Mouse (Mus musculus) fat pad, adult 2 months (tissue): Measurements from ENCODE around the gene Cyp26a1.

Source experiments
- DNase-seq: peaks from one replicate; pipeline ENCODE4 v3.0.0-alpha.2; 2011; ENCODE audit warnings: low read depth, low spot score; ENCODE audit errors: extremely low read depth

Cyp26a1 gene

DNA sequence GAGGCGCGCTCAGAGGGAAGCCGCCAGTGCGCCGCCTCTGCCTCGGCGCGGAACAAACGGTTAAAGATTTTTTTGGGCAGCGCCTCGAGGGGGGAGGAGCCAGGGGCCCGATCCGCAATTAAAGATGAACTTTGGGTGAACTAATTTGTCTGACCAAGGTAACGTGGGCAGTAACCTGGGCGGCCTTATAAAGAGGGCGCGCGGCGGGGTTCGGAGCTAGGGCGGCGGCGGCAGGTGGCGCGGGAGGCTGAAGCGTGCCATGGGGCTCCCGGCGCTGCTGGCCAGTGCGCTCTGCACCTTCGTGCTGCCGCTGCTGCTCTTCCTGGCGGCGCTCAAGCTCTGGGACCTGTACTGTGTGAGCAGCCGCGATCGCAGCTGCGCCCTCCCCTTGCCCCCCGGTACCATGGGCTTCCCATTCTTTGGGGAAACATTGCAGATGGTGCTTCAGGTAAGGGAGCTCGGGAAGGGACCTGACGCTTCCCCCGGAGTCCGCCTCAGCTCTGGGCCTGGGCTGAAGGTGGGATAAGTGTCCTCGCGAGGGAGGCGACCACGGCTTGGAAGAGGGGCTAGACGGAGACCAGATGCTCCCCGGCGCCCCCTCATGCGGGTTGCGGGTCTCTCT lies at the start of gene Cyp26a1:
Gene Cyp26a1 (plus strand): TSS at position 148 of the 622 bp plus-strand sequence.
- no peak for DNase-seq

GRCm38 (mm10) chr19:37647994-37648393 lies 49.6 kb upstream of the Cyp26a1 start:
- no peak for DNase-seq

- no peak for DNase-seq
Observed at GRCm38 (mm10) chr19:37650526-37650925, 47.1 kb upstream of the Cyp26a1 start.

DNA sequence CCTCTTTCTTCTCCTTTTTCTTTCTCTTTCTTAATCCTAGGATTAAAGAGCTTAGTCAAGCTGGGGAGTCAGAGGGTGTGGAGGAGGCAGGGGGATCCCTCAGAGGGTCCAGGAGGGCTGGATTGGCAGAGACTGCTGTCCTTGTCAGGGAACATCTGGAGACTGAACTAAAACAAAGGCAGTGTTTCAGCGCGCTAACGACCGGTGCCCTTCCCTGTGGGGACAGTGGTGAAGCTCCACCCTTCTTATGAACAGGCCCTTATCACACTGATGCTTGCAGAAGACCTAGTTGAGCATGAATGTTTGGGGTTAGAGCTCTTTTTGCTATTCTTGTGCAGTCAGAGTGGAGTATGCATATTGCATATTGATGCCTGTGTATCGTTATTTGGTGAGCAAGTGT lies 43.6 kb upstream of the Cyp26a1 start:
- DNase-seq, result no peak

GRCm38 (mm10) chr19:37656441-37656840 lies 41.2 kb upstream of the Cyp26a1 start:
- DNase-seq, result no peak

- DNase-seq, result no peak
Observed at GRCm38 (mm10) chr19:37665256-37665655, 32.3 kb upstream of the Cyp26a1 start.

- no peak for DNase-seq
Observed at GRCm38 (mm10) chr19:37667855-37668594, 29.6 kb upstream of the Cyp26a1 start.

DNA sequence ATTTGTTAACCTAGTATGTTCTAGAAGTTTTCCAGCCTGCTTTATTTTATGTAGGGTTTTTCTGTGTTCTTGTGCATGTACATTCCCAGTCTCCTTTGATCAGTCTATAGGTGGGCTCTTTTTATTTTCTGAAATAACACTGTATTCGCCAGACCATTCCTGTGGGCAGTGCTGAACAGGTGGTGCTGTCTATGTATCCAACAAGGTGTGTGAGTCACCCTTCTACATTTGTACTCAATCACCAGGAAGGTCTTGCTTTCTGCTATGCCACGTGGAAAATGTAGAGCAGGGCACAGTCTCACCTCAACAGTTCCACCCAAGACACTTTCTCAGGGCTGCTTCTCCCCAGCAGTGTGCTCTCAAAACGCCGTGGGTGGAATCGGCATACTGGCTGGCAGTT lies 28.9 kb upstream of the Cyp26a1 start:
- DNase-seq, result no peak

GRCm38 (mm10) chr19:37669486-37669885 lies 28.1 kb upstream of the Cyp26a1 start:
- no peak for DNase-seq

DNA sequence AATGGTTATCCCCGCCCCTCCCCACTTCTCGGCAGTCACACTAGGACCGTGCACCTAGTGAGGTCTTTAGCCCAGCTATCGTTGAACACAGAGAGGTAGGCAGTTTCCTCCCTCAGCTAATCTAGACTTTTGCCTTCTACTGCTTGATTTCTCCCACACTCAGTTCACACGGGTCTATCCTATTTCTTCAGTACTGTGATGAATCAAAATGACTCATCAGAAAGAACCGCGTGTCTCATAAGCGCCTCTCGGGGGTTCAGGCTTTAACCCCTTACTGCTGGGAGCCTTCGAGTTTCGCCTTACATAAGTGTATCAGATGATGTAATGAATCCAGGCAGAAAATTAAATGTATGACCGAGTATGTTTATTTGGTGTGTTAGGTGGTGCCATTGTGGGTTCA lies 24.2 kb upstream of the Cyp26a1 start:
- DNase-seq, result no peak

DNA sequence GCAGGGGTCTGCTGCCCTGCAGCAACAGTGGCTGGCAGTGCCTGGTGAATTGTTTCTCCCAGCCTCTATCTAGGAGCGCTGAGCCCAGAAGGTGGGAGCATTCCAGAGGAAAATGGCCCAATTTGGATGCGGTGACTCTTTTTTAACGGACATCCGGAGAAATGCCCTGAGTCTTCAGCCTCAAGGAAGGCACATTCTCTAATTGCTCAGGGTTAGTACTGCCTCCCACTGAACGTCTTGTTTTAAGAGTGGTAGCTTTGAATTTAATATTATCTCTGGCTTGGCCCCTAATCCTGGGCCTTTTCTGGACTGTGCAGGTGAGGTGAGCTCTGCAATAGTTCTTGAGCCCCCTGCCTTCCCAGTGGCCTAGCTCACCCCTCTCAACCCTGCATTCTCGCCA lies 12.3 kb upstream of the Cyp26a1 start, which contains the start of gene Cyp26c1:
Gene Cyp26c1 (plus strand): TSS at position 301 of the 400 bp plus-strand sequence.
- no peak for DNase-seq

DNA sequence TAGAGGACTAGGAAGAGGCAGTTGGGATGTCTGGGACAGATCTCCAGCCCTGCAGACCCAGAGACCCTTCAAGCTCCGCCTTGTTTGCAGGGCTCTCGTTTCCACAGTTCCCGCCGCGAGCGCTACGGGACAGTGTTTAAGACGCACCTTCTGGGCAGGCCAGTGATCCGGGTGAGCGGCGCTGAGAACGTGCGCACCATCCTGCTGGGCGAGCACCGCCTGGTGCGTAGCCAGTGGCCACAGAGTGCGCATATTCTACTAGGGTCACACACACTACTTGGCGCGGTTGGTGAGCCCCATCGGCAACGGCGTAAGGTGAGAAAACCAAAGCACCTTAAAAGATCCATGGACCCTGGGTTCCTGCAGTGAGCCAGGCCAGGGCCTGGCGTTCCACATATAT lies 11.3 kb upstream of the Cyp26a1 start:
- no peak for DNase-seq

DNA sequence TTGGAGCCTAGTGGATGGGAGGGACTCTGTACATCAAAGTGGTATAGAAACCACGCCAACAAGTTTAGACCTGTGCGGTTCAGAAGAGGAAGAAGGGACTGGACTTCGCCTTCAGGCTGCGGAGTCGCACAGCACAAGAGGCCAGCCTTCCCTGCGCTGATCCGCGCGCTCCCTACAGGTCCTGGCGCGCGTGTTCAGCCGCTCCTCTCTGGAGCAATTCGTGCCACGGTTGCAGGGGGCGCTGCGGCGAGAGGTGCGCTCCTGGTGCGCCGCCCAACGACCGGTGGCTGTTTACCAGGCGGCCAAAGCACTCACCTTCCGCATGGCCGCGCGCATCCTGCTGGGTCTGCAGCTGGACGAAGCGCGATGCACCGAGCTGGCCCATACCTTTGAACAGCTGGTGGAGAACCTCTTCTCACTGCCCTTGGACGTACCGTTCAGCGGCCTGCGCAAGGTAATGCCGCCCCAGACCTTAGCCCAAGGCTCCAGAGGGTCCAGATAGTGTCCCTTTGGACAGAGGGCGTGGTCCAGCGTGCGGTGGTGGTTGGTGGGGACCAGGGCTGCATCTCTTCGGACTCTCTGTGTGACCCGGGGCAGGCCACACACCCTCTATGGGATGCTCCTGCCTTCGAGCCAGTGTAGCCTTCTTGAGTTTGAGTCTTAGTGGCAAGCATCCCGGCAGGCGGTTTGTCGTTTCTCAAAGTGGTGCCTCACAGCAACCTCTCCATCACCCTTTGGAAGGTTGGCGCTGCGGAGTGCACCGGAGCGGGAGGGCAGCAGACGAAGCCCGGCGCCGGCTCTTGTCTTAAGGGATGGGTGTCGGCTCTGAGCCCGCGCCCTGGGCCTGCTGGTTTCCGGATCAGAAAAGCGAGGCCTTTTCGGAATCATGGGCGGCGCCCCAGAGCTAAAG lies 10.4 kb upstream of the Cyp26a1 start:
- no peak for DNase-seq

GRCm38 (mm10) chr19:37689478-37689877 lies 8.1 kb upstream of the Cyp26a1 start:
- no peak for DNase-seq

DNA sequence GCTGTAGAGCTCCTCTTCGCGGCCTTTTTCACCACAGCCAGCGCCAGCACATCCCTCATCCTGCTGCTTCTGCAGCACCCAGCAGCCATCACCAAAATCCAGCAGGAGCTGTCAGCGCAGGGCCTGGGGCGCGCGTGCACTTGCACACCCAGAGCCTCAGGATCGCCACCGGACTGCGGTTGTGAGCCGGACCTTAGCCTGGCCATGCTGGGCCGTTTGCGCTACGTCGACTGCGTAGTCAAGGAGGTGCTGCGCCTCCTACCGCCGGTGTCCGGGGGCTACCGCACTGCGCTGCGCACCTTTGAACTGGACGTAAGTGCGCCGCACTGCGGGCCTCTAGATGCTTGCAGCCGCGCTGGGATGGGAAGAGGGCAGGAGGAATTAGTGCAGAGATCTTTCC lies 6.9 kb upstream of the Cyp26a1 start:
- no peak for DNase-seq

DNA sequence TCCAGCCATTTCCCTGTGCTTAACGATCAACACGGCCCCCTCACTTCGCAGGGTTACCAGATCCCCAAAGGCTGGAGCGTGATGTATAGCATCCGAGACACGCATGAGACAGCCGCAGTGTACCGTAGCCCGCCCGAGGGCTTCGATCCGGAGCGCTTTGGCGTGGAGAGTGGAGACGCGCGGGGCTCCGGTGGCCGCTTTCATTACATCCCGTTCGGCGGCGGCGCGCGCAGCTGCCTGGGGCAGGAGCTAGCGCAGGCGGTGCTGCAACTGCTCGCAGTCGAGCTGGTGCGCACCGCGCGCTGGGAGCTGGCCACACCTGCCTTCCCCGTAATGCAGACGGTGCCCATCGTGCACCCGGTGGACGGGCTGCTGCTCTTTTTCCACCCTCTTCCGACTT lies 4.7 kb upstream of the Cyp26a1 start:
- DNase-seq, result no peak

- no peak for DNase-seq
Observed at GRCm38 (mm10) chr19:37695146-37695545, 2.5 kb upstream of the Cyp26a1 start.

DNA sequence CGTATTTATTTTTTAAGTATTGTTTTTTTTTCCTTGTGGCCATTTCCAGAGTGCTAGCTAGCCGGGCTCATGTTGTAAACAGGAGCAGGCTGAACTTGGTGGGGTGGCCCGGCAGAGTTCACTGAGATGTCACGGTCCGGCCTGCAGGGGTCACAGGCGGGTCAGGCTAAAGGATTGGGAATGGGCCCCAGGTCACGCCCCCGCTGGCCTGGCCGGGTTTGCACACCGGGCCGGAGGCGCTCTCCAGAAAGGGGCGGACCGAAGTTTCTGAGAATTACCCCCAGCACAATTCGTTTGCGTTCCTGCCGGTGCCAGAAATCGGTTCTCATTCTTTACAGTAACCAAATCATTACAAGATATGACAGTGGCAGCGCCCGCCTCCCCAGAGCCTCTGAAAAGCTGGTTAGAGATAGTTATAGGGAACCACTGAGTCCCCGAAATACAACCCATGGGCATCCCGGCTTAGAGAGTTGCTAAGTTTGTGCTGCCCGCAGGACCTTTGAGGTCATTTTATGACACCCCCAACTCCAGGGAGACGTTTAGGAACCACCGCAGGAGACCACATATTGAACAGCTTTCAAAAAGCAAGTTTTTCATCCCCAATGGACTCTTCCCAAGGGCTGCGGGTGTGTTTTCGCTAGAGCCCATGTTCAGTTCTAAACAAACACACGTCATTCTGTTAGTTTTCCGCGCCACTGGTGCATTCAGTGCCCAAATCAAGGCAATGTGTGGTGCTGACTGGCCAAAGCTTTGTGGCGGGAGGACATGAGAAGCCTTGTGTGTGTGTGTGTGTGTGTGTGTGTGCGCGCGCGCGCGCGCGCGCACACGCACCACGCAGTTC lies 1.6 kb upstream of the Cyp26a1 start:
- DNase-seq, result no peak

DNA sequence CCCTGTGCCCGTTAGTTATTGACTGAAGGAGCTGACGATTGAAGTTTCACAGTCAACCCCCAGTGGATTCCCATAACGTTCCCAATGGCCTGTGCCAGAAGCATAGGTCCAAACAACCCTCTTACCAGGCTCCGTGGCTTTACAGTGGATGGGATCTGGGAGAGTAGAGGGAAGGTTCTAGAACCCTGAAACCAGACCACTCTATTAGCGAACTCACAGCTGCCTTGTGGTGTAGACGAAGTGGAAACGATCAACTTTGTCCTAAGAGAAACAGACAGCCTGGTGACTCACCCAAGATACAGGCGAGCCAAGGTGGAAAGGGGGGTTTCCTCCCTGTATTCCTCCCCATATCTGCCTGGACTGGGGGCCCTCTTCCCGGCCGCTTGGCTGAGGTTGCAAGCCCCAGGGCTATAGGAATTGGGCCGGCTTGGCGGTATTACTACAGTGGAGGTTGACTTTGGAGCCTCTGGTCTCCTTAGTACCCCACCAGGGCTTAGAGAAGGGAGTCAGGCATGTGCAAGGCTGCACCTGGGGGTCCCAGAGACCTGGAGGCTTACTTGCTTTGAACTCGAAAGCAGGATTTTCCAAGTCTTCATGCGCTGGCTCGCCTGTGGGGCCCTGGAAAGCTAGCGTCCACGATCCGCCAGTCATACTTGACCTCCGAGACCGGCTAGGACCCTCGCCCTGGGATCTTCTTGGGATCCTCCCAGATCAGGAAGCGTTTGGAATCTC lies 829 bp upstream of the Cyp26a1 start:
- no peak for DNase-seq

DNA sequence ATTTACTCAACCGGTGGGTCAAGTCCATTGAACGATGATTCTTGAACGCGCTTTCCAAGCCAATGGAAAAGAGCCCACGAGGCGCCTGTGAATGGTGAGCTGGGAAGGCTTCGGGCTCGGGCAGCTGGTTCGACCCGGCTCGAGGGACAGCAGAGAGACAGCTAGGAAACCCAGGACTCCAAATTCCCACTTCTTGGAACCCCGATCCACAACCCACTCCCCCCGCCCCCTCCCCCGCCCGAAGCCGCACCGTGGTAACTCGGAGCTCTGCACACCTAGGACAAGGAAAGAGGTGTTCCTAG lies 312 bp upstream of the Cyp26a1 start:
- no peak for DNase-seq
